Mouse (Mus musculus) kidney, adult 2 months (tissue): ENCODE data around the gene E130311K13Rik.

Experiments used
- CTCF ChIP-seq: fragments of 200-500 bp; conservative IDR thresholded peaks from 2 replicates; pipeline ENCODE4 v1.5.1; 2011; ENCODE audit warnings: low read depth, mild to moderate bottlenecking, control low read depth, low read length, moderate library complexity, mixed read lengths; ENCODE audit not compliant: insufficient read depth, insufficient read length
- POLR2A ChIP-seq: fragments of 200-500 bp; IDR thresholded peaks from one replicate; pipeline ENCODE4 v1.6.1; 2011; ENCODE audit warnings: low read depth, low read length, control low read depth

DNA sequence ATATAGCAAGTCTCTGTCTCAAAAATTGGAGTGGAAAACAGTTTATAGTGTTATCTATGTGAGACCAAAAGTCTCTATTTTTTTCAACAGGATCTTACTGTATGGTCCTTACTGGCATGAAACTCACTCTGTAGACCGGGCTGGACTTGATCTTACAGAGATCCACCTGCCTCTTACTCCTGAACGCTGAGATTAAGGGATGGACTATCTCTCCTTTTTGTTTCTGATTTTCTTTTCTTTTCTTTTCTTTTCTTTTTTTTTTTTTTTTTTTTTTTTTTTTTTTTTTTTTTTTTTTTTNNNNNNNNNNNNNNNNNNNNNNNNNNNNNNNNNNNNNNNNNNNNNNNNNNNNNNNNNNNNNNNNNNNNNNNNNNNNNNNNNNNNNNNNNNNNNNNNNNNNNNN is 36.7 kb upstream of the E130311K13Rik start:
- TF ChIP-seq POLR2A = no peak
- TF ChIP-seq CTCF = no peak
